Mouse (Mus musculus) frontal cortex, postnatal 14 days (tissue): ENCODE results near the gene Abhd2.

ENCODE experiments used
- DNase-seq, 2 experiments: peaks; one replicate each; pipeline ENCODE4 v3.0.0; 2022; ENCODE audit warnings: low spot score in 2 of 2

Gene Abhd2

DNA sequence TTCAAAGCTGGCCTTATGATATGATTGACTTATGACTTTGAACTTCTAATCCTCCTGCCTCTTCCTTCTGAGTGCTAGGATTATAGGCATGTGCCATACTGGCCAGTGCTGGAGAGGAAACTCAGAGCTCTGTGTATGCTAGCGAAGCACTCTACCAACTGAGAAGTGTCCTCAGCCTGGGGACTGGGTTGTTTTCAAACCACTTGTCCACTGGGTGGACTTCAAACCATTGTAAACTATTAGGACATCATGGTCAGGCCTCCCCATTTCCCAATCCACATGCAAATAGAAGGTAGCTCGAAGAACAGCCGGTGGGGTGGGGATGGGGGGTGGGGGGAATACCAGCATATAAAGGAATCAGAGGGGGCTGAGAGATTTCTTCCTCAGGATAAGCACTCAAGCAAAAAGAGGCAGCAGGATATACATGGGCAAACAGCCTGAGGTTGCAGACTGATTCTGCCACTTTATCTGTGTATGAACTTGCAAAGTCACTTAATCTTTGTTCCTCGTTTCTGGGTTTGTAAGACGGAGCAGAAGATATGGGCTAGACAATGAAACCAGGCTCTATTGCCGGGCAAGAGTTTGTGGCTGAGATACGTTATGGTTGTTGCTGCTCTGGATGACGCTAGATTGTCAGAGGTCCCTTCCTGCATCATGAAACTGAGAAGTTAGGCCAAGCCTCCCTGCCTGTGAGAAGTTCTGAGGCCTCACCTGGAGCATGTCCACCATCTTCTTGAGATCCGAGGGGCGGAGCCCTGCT is 103.7 kb downstream of the Abhd2 start:
- DNase-seq, result no peak

DNA sequence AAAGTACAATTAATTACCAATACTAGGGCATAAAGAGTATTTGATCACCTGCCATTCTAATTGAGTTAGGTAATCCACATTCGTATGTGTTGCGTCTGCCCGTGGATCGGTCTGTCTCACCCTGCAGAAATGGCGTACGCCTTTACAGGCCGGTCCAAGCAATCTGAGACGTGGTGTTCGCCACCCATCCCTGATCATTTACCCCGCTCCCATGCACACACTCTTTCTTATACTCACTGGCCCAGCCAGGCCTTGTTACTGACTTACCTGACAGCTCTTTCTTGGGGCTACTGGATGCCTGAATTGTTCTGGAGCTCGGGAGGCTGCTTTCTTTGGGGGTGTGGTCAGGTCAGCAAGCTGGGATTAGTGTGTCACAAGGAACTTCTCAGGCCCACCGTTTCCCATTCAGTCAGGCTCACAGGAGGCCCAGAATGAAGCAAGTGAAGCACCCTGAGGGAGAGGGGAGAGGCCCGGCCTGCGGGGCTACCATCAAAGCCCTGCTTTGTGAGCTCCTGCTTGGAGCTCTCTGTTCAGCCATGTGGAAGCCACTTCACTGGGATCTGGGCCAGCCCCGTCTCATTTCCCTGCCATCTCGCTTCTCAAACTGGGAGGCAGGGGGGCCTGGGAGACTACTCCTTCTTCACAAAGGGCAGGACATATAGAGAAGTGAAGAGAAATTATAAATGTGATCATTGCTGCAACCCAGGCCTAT is 113.6 kb downstream of the Abhd2 start, which contains the start of gene Rlbp1:
Gene Rlbp1, minus strand, starts transcription at position 627 of the 712 bp plus-strand sequence.
- no peak for DNase-seq

DNA sequence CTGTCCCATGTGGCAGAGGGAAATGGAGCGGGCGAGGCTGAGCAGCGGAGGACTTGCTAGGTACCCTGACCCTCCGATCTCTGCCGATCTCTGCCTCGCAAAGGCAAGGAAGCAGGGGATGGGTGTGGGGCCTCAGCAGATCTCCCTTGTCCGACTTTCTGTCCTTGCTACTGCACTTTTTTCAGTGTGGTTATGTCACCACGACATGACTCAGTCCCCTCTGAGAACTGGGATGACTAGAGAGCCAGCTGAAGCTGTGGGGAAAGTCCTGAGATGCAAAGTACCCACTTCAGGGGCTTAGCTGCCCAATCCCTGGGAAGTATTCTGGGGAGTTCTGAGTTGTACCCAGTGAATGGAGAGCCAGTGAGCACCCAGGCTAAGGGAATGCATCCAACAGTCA is 114.1 kb downstream of the Abhd2 start:
- DNase-seq, result no peak

DNA sequence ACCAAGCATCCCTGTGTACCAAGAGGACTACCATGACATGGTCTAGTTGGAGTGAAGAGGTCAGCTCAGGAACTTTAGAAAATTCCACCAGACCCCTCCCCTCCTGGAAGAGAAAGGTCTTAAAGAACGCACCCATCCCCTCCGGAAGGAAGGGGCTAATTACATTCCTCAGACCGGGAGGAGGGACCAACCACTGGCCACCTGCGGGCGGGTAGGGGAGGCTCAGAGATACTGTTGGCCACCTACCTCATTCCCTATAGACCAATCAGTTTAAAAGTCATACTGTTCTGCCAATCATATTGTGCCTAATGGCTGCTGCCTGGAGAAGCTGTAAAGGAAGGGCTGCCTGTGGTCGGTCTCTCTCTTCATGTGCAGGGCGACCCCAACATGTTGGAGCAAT is 115.0 kb downstream of the Abhd2 start:
- DNase-seq, result no peak

DNA sequence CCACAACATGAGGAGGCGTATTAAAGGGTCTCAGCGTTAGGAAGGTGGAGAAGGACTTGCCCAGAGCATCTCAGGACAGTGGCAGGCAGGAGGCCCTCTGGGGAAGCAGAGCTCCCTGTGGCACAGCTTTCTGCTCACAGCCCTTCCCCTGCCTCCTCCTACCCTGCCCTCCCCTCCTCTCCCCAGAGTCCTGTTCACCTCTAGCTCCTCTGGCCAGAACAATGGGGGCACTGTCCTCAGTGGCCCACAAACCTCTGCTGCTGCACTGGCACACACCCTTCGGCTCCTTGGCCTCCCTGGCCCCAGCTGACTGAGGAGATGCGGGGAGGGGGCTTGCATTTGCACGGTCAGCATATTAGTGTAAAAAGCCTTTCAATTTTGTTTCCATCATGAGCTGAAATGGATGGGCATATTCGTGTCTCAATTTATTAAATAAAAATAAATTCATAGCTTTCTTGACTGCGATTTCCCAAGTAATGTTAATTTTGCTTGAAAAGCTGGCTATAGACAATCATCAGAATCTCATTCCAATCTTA is 115.7 kb downstream of the Abhd2 start:
- DNase-seq, result no peak

DNA sequence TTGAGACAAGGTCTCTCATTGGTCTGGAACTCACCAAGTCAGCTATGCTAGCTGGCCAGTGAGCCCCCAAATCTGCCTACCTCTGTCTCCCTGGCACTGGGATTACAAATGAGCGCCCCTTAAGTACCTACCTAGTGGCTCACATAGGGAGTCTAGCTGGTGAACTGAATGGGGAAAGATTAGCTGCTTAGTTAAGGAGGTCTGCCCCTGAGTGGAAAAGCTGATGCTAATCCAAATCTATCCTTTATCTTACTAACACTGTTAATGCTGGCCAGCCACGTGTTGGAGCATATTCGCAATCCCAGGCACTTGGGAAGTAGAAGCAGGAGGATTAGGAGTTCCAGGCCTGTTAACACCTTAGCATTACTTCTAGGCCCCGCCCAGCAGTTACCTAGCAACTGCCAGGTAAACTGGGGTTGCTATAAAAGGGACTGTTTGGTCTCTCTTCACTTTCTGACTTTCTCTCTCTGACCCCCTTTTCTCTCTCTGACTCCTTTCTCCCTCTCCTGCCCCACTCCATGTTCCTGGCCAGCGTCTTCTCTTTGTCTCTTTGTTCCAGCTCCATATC is 117.2 kb downstream of the Abhd2 start:
- DNase-seq, result no peak

DNA sequence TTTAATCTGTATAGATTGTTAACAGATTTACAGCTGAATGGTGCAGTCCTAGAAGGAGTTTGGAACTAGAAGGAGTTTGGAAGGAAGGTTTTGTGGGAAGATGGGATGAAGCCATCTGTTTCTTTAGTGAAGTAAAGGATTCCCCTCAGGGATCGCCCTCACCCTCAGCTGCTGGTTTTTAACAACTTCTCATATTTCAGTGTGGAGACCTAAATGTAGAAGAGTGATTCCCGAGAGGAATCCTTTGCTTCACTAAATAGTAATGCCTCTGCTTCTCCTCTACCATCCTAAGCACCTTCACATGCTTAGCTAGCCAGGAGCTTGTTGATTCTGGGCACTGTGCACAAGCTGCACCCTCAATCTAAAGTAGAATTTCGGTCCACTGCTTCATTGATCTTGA is 118.5 kb downstream of the Abhd2 start:
- DNase-seq, result no peak

DNA sequence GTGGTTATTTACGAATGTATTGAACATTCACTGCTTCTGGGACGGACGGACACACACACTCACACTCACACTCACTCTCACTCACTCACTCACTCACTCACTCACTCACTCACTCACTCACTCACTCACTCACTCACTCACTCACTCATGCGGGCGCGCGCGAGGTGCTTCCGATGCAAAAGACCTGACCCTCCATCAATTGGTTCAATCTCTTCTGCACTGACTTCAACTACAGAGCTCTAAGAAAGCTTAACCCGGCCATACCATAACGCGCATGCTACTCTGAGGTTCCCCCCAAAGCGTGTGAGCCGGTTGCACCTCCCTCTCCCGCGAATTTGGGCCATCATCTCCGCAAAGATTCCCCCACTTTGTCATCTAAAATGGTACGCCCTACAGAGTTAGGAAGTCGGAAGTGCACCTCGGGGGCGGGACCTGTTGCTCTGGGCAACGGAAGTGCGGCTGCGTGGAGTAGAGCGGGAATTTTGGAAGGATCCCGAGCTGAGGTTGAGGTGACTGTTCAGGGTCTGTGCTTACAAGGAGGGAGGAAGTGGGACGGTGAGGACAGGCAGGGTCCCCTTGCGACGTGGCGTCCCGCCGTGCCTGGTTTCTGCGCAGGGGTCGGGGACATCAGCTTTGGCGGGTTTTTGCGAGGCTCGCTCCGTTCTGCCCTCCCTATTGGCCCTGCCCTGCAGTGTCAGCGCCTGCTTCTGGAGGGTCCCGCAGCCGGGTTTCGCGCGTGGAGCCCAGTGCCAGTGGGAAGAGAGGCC is 119.1 kb downstream of the Abhd2 start, which contains the start of gene Fanci:
Gene Fanci, plus strand, starts transcription at position 47 of the 767 bp plus-strand sequence.
- peak; percentile 86 to 95 for DNase-seq

DNA sequence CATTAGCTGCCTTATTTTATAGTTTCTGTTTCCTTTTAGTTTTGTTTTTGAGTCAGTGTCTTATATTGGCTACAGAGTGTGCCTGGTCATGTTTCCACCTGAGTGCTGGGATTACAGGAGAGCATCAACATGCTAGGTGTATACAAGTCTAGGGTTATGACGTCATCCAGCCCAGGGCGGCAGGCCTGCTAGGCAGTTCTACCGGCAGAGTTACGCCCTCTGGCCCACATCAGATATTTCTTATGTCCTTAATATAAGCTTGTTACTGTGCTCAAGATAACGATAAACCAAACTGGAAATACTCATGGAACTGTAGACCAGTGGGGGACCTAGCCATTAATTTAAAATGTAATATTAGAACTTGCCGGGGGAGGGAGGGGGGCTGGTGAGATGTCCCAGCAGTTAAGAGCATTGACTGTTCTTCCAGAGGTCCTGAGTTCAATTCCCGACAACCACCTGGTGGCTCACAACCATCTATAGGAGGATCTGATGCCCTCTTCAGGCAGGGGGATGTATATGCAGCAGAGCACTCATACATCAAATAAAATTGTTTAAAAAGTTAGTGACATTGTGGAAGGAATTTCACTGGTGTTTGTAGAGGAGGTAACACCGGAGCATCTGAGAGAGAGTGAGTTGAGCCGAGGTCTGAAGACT is 120.0 kb downstream of the Abhd2 start:
- DNase-seq, result no peak

DNA sequence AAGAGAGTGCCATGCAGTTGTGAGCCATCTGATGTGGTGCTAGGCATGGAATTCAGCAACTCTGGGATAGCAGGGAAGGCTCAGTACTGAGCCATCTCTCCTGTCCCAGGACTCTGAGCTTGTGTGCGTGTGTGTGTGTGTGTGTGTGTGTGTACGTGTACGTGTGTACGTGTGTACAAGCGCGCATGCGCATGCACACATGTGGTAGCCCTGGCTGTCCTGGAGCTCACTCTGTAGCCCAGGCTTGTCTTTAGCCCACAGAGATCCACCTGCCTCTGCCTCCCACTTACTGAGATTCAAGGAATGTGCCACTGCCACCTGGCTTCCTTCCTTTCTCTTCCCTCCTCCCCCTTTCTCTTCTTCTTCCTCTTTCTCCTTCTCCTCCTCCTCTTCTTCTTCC is 120.9 kb downstream of the Abhd2 start:
- no peak for DNase-seq

DNA sequence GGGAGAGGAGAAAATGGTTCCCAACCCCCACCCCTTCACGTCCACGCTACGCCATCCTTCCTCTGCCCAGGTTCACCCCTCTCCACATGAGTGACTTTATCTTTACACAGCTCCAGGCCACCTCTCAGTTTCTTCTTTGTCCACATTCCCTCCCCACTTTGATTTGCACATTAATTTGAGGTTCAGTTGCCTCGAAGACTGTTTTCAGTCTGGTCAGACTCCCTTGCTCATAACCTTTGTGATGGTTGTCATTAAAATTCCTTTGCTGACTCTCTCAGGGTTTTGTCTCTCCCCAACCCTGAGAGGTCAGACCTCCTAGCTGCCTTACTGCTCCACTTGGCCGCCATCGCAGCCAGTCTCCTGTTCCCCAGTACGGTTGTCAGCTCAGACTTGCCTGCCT is 121.7 kb downstream of the Abhd2 start:
- DNase-seq, result no peak

DNA sequence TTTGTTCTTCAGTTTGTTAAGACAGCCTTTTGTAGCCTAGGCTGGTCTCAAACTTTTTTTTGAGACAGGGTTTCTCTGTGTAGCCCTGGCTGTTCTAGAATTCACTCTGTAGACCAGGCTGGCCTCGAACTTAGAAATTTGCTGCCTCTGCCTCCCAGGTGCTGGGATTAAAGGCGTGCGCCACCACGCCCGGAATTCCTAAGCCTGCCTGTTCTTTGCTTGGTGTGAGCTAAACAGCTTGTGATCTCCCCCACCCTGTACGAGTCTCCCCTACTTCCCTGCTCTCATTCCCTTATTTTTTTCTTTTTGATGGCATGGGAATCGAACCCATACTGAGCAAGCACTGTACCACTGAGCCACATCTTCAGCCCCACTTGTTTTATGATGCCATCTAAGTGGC is 122.2 kb downstream of the Abhd2 start:
- DNase-seq, result no peak

DNA sequence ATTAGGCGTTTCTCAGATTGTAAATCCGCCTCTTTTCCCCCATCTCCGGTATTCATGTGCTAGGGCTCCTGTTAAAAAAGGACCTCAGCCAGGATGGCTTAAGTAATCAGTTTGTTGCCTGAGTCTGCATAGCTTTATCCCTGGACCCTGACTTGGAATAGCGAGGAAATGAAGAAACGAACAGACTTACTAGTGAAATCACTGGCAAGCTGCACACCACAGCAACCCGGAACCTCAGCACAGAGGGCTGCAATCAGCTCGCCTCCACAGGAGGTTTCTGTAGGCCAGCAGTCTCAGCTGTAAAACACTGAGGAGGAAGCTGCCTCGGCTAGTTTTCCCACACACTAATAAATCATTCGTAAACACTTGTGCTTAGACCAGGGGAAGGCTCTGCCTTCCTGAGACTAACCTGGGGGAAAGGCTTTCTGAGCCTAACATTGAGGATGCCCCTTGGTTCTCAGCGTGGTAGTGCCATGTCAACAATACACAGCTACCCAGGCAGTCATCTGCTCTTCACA is 124.5 kb downstream of the Abhd2 start:
- DNase-seq, result no peak

DNA sequence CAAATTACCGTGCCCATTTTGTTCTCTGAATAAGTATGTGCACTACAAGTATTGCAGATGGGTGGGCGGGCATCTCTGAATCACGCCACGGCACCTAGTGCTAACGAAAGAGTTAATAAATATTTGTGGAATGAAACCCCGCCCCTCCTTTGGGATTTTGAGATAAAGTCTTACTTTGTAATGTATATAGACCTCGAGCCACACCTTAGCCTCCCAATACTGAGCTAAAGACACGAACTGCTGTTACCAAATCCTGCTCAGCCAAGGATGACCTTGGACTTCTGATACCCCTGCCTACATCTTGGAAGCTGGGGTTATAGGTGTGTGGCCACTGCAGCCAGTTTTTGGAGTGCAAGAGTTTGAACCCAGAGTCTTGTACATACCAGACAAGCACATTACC is 125.4 kb downstream of the Abhd2 start:
- no peak for DNase-seq

DNA sequence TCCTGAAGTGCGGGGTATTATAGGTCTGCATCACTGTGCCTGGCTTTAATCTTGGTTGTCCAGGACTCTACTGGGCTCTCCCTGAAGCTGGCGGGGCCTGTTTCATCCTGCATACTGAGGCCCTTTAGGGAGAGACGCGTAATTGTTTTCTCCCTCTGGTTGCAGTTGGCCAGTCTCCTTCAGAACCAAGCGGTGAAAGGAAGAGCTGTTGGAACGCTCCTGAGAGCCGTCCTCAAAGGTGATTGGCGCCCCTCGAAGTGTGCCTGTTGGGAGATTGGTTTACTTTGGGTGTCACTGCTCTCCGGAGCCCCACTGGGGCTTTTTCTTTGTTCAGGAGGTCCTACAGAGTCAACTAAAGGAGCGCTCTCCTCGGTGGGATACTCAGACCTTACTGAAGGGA is 126.0 kb downstream of the Abhd2 start:
- DNase-seq, result no peak

DNA sequence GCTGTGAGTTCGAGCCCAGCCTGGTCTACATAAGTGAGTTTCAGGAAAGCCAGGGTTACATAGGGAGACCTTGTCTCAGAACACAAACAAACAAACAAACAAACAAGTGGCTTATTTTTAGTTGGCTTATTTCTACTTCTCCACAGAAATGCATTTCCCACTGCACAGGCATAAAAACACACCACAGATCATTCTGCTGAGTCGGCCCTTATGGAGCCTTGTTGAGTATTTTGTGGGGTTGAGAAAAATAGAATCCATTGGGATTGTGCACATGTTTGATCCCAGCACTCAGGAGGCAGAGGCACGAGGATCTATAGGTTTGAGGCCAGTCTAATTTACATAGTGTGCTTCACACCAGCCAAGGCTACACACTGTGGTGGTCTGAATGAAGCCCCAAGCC is 127.3 kb downstream of the Abhd2 start:
- DNase-seq, result no peak

DNA sequence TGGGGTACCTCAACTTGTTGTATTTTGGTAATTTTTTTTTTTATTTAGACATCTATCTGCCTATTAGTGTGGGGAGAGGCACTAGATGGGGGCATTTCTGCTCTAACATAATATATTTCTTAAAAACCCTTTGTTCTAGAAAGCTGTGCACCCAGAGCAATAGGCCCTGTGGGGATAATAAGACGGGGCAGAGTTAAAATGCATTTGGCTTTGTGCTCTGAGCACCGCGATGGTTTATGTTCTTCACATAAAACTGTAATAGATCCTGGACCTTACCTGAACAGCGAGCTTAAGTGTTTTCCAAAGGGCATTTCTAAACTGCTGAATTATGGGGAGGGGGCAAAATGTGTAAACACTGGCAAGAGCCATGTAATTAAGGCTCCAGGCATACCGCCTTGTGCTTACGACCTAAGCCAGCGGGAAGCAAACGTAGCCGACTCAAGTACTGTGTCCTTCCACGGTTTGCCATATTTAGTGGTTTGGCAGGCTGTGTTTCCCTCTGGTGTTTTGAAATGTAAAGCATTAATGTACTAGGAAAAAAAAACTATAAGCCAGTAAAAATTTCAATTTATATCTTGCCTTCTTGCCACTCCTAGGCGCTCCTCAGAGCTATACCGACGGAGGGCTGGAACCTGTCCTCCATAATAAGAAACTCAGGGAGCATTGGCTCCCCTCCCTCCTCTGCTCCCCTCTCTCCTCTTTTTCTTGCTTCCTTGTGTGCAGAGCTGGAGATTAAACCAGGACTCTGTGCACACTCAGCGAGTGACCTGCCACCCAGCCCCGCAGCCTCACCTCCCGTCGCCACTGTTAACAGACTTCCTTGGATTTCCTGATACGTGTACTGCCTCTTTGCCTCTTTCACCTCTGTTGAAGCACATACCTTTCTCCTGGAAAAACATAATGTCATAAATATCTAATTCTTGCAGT is 141.7 kb downstream of the Abhd2 start:
- DNase-seq, result no peak
